Mouse (Mus musculus) left cerebral cortex, postnatal 25 days (tissue): Measurements from ENCODE around the gene Il22ra2. TPM values are rescaled to one million over a fixed set of nuclear protein-coding genes. Genes with fewer than 3 reads are reported as not detected.

Experiments
- DNase-seq, 2 experiments: peaks; one replicate each; pipeline ENCODE4 v3.0.0; 2022; ENCODE audit warnings: low spot score in 2 of 2, mixed read lengths in 1 of 2
- intact Hi-C: fragments of 180-260 bp; cut with DNase I; formaldehyde crosslinking; loops from one replicate; pipeline ENCODE4 v1.15.1; 2025
- total RNA-seq, 2 experiments: library from RNA; stranded (reverse); gene quantifications; 2 replicates each; pipeline ENCODE4 v1.2.3; 2021

Il22ra2 gene
- not detected for total RNA-seq

- no peak for DNase-seq
- intact Hi-C loops = no loop called here
These were observed at the start of gene Il22ra2 for GRCm38 (mm10) chr10:19621408-19622048. TSS of gene Il22ra2 (plus strand) at chr10:19621998.

- no peak for DNase-seq
- intact Hi-C loops = no loop called here
These were observed 44.2 kb upstream of the Il22ra2 start for GRCm38 (mm10) chr10:19577571-19577970.

- intact Hi-C loops = no loop called here
- no peak for DNase-seq
These were observed 43.8 kb upstream of the Il22ra2 start for GRCm38 (mm10) chr10:19578001-19578400.

GRCm38 (mm10) chr10:19578409-19578986 is 43.3 kb upstream of the Il22ra2 start:
- DNase-seq = peak; percentile 62
- intact Hi-C loops = no loop called here

GRCm38 (mm10) chr10:19580660-19581059 is 41.1 kb upstream of the Il22ra2 start:
- no peak for DNase-seq
- intact Hi-C loops = no loop called here

DNA sequence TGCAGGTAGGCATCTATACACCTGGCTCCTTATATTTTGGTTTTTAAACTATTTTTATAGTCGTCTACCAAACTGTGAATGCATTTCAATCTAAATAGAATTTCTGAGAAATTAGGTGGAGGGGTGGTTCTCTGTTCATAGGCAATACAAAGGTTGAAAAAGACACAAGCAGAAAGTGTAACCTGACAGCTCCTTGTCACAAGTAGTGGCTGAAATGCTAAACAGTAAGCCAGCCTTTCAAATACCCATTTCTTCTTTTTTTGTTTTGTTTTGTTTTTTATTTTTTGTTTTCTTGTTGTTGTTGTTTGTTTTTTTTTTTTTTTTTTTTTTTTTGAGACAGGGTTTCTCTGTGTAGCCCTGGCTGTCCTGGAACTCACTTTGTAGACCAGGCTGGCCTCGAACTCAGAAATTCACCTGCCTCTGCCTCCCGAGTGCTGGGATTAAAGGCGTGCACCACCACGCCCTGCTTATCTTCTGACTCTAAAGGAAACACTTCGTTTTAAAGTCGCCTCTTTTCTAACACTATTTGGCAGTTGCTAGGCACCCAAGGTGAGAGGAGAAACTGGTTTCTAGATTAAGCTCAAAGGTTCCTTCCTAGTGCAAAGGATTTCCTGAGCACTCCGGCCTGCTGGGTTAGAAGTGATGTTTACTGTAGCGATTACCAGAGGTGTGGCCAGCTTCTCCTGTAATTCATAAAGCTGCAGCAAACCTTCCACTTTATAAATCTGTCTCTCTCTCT is 39.8 kb upstream of the Il22ra2 start:
- intact Hi-C loops = no loop called here
- no peak for DNase-seq

DNA sequence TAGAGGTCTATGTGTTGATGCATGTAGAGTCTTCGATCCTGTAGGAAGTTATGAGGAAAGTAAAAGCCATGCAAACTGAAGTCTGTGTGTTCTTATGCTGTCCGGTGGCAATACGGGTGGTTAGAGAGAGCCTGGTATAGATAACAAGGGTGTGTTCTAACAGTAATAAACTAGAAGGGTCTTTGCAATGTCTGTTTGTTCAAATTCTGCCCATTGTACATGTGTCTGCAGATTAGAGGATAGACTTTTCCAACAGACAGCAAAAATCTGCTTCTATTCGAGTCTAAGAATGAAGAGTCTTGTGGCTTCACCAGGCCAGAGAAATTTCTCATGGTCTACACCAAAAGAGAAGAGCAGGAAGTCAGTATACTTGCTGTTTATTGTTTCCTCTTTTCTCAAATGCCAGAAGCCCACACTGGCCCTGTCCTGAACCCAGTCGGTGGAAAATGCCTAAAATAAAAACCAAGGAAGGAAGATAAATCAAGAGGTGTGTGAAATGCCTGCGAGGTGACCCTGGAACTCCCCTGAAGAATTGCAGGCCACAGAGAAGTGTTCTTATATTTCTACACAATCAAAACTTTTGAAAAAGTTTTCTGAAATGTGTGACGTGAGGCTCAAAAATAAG is 38.9 kb upstream of the Il22ra2 start:
- intact Hi-C loops = no loop called here
- no peak for DNase-seq

GRCm38 (mm10) chr10:19584064-19584463 is 37.7 kb upstream of the Il22ra2 start:
- intact Hi-C loops = no loop called here
- DNase-seq = peak in 1 of 2 experiments; percentile 50

- intact Hi-C loops = no loop called here
- DNase-seq = no peak
These were observed 37.0 kb upstream of the Il22ra2 start for GRCm38 (mm10) chr10:19584846-19585245.

DNA sequence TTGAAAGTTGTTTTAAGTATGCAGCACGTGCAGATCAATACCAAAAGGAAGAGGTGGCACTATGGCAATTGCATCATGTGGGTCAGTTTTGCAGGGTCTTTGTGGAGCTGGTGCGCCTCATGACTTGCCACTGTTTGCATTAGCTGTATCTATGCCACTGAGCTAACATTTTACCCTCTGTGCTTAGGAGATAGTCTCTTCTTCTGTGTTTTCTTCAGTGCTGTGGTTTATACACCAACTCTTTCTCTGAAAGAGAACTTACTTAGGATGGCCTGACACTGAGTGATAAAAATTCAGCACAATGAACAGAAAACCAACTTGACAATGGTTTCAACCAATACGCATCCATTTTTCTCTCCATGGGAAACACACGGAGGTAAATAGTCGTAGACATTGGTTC is 35.9 kb upstream of the Il22ra2 start:
- DNase-seq = no peak
- intact Hi-C loops = no loop called here

- DNase-seq = no peak
- intact Hi-C loops = no loop called here
These were observed 34.5 kb upstream of the Il22ra2 start for GRCm38 (mm10) chr10:19587281-19587680.

DNA sequence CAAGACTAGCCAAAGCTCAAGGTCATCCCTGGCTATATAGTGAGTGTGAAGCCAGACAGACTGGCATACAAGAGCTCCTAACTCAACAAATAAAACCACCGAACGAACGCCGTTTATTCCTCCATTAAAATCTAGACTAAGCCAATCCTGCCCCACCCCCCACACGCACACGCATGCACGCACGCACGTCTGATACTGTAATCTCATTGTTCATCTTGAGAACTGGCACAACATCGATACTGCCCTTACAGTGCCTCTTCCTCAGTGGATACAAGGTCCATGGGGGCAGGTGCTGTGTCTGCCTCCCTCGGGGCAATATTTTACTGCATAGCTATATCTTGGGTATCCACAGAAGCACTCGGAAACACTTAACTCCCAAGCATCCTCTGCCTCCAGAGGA is 32.2 kb upstream of the Il22ra2 start:
- DNase-seq = no peak
- intact Hi-C loops = loop anchor here (10.0 kb wide), 1 partner anchor 315 kb away; the partner anchor contains the start of gene Pex7

- intact Hi-C loops = loop anchor here (10.0 kb wide), 1 partner anchor 314 kb away; the partner anchor contains the start of gene Pex7
- no peak for DNase-seq
These were observed 30.5 kb upstream of the Il22ra2 start for GRCm38 (mm10) chr10:19591286-19591640.

DNA sequence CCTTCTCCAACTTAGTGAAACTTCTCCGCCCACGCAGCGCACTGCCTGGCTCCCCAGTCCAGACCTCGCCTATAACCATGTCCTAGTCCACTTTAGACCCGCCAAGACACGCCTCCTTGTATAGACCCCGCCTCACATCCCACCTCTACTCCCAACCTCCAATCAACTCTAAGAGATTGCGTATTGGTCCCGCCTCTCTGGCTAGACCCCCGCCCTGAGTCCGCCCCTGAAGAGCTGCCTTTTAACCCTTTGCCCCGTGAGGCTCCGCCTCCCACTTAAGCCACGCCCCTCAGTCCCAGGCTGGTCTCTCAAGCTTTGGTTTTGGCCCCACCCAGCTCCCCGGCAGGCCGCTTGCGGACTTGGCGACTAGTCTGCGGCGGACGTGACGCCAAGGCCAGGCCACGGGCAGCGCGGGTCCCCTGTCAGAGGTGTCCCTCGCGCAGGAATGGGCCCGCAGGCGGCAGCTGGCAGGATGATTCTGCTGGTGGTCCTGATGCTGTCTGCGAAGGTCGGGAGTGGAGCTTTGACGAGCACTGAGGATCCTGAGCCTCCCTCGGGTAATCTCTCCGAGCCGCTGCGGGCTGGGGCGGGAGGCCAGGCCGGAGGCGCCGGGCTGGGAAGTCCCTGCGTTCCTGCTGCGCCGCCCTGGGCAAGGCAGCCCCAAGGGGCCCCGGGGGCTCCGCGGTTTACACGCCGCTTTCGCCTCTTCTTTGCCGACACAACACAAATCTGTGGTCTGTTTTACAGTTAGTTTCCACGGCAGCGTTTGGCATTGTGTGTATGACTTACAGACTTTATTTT is 30.0 kb upstream of the Il22ra2 start, which contains the start of gene Ifngr1:
Gene Ifngr1, plus strand, starts transcription at position 309 of the 801 bp plus-strand sequence.
- intact Hi-C loops = loop anchor here (10.0 kb wide), 1 partner anchor 313 kb away; the partner anchor contains the start of gene Pex7
- DNase-seq = peak; percentile 90 to 97

DNA sequence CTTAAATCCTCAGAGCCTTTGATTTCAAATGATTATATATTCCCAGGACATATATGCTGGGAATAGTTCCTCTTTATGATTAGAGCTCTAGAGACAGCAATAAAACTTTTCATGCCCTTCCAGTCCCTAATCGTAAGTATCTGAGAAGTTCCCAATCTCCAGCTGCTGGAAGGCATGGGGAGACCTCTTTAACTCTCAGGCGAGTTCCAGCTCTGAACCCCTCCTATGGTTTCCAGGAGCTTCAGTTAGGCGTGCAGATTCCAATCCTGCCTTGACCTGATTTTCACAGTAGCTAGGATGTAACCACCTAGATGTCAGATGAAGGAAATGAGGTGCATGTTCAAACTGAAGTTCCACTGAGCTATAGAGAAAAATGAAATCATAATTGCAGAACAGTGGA is 29.2 kb upstream of the Il22ra2 start:
- intact Hi-C loops = loop anchor here (10.0 kb wide), 1 partner anchor 312 kb away; the partner anchor contains the start of gene Pex7
- DNase-seq = no peak

- DNase-seq = no peak
- intact Hi-C loops = loop anchor here (10.0 kb wide), 1 partner anchor 312 kb away; the partner anchor contains the start of gene Pex7
These were observed 28.5 kb upstream of the Il22ra2 start for GRCm38 (mm10) chr10:19593296-19593695.

DNA sequence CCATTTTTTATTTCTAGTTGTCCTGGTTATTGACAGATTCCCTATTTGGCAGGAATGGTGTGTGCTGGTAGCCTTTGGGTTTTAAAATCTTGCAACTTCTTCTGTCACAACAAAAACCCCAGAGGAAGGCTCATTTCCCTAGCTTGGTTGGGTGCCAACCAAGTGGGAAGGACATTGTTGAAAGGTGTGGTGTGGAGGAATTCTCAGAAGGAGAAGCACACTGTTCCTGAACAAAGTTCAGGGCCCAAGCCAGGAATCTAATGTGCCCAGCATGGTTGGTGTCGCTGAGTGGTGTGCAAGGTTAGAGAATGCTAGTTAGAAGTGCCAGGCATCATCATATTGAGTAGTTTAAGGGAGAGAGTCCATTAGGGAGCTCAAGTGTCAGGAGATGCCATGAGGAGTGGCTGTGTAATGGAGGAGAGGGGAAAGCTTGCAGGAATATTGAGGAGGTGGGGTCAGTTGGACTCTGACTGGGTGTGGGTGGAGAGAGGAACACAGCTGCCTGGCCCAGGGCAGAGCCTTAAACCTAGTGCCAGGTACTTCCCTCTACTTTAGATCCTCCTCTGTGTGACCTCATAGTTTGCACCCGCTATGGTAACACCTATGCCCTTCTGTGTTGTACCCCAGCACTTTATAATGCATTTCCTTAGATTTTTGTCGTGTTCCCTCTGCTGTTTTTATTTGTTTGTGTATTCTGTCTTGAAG is 27.4 kb upstream of the Il22ra2 start:
- intact Hi-C loops = loop anchor here (10.0 kb wide), 1 partner anchor 310 kb away; the partner anchor contains the start of gene Pex7
- no peak for DNase-seq

DNA sequence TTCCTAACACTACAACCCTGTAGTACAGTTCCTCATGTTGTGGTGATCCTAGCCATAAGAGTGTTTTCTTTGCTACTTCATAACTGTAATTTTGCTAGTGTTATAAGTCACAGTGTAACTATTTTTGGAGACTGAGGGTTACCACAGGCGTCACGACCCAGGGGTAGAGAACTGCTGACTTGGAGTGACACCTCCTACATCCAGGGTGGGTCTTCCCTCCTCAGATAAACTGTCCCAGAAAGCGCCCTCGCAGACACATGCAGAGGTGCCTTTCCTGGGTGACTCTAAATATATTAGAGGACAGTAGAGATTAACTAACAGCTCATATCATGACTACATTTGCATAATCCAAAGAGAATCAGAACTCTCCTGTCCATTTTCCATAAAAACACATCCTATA is 24.9 kb upstream of the Il22ra2 start:
- intact Hi-C loops = loop anchor here (10.0 kb wide), 1 partner anchor 308 kb away; the partner anchor contains the start of gene Pex7
- no peak for DNase-seq
